Mouse (Mus musculus) lung, postnatal 0 days (tissue): ENCODE measurements at regions not wholly inside any gene's neighbourhood (a gene's known extent, or its start where the extent isn't known, plus 50 kb on each side); places are given as distances from the start of the nearest gene placed in this dataset.

Experiments used
- CTCF ChIP-seq: IDR thresholded peaks from 2 replicates; pipeline ENCODE4 v1.5.1; 2016; ENCODE audit warnings: antibody characterized with exemption, mild to moderate bottlenecking
- EP300 ChIP-seq: IDR thresholded peaks from 2 replicates; pipeline ENCODE4 v1.6.1; 2016; ENCODE audit warnings: antibody characterized with exemption, mild to moderate bottlenecking, control low read depth

DNA sequence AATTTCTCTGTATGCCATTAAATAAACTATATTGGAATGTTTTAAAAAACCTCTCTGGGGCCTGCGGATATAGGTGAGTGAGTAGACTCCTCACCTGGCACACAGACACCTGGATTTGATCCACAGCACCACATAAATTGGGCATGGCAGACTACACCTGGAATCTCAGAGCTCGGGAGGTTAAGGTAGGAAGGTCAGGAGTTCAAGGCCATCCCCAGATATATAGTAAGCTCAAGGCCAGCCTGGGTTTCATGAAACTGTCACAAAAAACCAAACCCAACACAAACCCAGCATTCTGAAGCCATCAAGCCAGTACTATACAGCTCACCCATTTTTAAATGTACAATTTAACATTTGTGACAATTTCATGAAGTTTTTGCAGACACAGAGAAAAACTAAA lies 266.6 kb upstream of the Cxcr4 start:
- TF ChIP-seq CTCF (no peak), EP300 (no peak)
